Mouse (Mus musculus) neural tube, embryonic 12.5 days (tissue): ENCODE results near the gene Timeless. TPM values are rescaled to one million over a fixed set of nuclear protein-coding genes. Genes with fewer than 3 reads are reported as not detected.
"Not testable (repeated sequence)": the region's sequence is repeated elsewhere in the genome, so short reads cannot be mapped to it uniquely, and the experiment has no call there.

Source experiments
- ATAC-seq: fragments of 200-750 bp; cut with Nextera tagmentation; 2 replicates; pipeline ENCODE4 v1.8.0; 2017; ENCODE audit warnings: low read depth, mild to moderate bottlenecking, moderate TSS enrichment, moderate library complexity; ENCODE audit not compliant: low FRiP score
- H3K27ac ChIP-seq: fragments of 300-500 bp; sonication (generic); 2 replicates; pipeline ENCODE4 v1.5.1; 2016
- H3K27me3 ChIP-seq: fragments of 300-500 bp; sonication (generic); replicated peaks from 2 replicates; pipeline ENCODE4 v1.6.1; 2016; ENCODE audit warnings: mild to moderate bottlenecking
- H3K36me3 ChIP-seq: fragments of 300-500 bp; sonication (generic); 2 replicates; pipeline ENCODE4 v1.6.1; 2016; ENCODE audit warnings: mild to moderate bottlenecking
- H3K4me1 ChIP-seq: fragments of 300-500 bp; sonication (generic); 2 replicates; pipeline ENCODE4 v1.6.1; 2016
- H3K4me2 ChIP-seq: fragments of 300-500 bp; sonication (generic); replicated peaks from 2 replicates; pipeline ENCODE4 v1.6.1; 2016; ENCODE audit warnings: mild to moderate bottlenecking
- H3K4me3 ChIP-seq: fragments of 300-500 bp; sonication (generic); 2 replicates; pipeline ENCODE4 v1.5.1; 2016
- H3K9ac ChIP-seq: fragments of 300-500 bp; sonication (generic); 2 replicates; pipeline ENCODE4 v1.6.1; 2016; ENCODE audit warnings: mild to moderate bottlenecking
- H3K9me3 ChIP-seq: fragments of 300-500 bp; sonication (generic); 2 replicates; pipeline ENCODE4 v1.6.1; 2016; ENCODE audit warnings: mild to moderate bottlenecking
- WGBS: fragments of 180-500 bp; shearing (Covaris S2); methylation state at CpG from one replicate; pipeline ENCODE4 v1.1.7; 2016; 5-methylcytosine and 5-hydroxymethylcytosine counted together
- polyA plus RNA-seq: library from polyadenylated mRNA; unstranded; fragments of >200 nt; fragmentation: Nextera tagmentation; extraction: Ambion mirVana; gene quantifications from 2 replicates; pipeline ENCODE4 v1.2.1, GENCODE M21; 2016

The Timeless gene
- polyA plus RNA-seq, 1 experiment from 2014 or later: 48.6 TPM

DNA sequence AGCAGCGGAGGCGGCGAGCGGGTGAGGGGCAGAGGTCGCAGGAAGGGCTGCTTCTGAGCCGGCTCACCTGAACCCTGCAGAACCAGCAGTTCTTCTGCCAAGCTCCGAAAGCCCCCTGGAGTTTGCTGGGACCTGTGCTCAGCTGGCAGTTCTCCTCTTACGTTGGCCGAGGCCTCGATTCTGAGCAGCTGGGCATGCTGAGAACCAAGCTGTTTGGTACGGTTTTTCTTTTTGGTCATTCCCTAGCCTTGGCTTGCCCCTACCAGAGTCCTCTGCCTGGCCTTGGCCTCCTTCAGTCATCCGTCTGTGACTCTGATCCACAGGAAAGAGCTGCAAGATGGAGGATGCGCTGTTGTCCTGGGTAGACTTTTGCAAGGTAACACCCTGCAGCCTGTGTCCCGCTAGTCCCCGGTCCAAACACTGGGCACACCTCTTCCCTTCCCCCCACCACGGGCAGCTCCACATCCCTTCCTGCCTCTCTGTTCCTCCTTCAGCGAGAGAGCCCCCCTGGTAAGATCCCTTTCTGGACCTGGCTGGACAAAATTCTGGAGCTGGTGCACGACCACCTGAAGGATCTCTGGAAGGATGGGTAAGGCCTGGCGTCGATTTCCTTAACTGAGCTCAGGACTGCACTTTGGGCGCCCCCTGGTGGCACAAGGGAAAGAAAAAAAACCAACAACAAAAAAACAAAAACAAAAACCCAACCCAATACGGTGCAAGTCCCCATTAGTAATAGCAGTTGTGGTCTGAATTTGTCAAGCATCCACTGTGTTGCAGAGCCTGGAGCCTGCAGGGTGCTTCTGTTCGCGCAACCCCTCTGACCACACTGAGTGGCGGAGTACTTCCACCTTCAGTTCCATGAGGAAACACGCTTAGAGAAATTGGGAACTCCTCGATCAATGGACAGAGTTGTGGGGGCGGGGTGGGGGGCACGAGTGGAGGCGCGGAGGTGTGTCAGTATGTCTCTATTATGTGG, 52.0 kb downstream of the Timeless start:
- WGBS: 67% methylated on average over 31 of the region's 31 CpGs
- no peak for ATAC-seq
- H3K4me1 ChIP-seq: no peaks in the 10 kb centered on the region
- H3K9ac ChIP-seq: no peak overlapping the region
- H3K36me3 ChIP-seq: peaks cover 67% of the 10 kb centered on the region
- H3K4me2 ChIP-seq: no peak overlapping the region
- H3K9me3 ChIP-seq: no peaks in the 10 kb centered on the region
- no peak overlapping the region for H3K4me3 ChIP-seq
- H3K27me3 ChIP-seq: no peaks in the 10 kb centered on the region
- H3K27ac ChIP-seq: no peak overlapping the region

DNA sequence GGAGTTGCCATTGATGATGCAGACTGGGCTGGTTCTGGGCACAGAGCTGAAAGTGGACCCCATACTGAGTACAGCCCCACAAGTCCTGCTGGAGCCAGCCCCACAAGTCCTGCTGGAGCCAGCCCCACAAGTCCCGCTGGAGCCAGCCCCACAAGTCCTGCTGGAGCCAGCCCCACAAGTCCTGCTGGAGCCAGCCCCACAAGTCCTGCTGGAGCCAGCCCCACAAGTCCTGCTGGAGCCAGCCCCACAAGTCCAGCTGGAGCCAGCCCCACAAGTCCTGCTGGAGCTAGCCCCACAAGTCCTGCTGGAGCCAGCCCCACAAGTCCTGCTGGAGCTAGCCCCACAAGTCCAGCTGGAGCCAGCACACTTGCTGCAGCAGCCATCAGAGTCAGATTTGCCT, 58.7 kb downstream of the Timeless start:
- ATAC-seq, H3K27ac ChIP-seq, H3K9me3 ChIP-seq, H3K4me2 ChIP-seq, H3K27me3 ChIP-seq, H3K4me1 ChIP-seq, H3K4me3 ChIP-seq, H3K9ac ChIP-seq: not testable (repeated sequence)
- peaks cover 40% of the 10 kb centered on the region for H3K36me3 ChIP-seq
- WGBS: 89% methylated on average over 1 of the region's 1 CpGs

DNA sequence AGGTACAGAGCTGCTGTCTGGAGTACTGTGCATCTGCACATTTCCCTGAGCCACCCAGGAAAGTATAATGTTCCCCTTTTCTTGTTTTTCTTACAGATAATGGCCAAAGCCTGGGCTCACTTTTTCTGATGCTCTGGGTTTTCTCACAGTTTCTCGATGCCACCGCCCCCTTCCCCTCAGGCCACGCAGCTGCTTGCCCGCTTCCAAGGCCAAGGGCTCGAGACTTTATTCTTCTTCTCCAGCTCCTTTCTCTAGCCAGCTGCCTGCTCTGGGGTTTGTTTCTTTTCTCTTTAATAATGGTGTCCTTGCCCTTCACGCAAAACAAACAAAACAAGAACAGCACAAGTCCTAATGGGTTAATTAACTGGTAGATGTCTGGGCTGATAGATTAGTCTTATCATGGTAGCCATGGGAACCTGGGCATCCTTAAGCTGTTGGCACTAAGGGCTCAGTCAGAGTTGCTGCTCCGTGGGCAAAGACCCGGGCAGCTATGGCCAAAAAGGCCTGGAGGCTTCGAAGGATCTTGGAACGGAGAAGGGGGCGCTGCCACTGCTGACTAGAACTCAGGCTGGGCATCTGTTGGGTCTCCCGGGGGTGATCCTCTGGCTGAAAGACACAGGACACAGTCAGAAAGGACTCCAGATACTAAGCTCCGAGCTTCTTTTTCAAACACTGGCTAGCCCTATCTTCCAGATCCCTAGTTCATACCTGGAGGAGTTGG, 64.7 kb downstream of the Timeless start:
- Histone ChIP-seq H3K4me1 (no peaks in the 10 kb centered on the region), H3K27ac (no peak overlapping the region), H3K4me2 (no peak overlapping the region), H3K9ac (no peak overlapping the region), H3K9me3 (no peaks in the 10 kb centered on the region), H3K36me3 (peaks cover 9% of the 10 kb centered on the region), H3K4me3 (no peak overlapping the region), H3K27me3 (no peaks in the 10 kb centered on the region)
- no peak for ATAC-seq
- 76% methylated on average over 13 of the region's 13 CpGs for WGBS

DNA sequence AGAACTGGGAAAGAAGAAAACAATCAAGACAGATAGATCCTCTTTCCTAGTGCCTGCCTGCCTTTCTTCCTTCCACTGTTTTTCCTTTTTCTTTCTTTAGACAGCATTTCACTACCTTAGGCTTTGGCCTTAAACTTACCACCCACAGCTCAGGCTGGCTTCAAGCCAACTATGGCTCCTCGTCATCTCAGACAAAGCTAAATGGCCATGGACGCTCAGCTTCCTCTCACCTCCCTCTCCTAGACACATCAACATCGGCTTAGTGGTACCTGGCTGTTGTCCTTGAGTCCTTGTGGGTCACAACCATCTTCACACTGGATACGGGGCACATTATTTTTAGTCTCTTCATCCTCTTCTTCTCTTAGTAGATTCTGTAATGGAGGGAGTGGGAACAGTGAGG, 65.4 kb downstream of the Timeless start:
- Histone ChIP-seq H3K4me1 (peaks cover 1% of the 10 kb centered on the region), H3K4me3 (no peak overlapping the region), H3K9ac (no peak overlapping the region), H3K36me3 (peaks cover 3% of the 10 kb centered on the region), H3K9me3 (no peaks in the 10 kb centered on the region), H3K4me2 (no peak overlapping the region), H3K27ac (no peak overlapping the region), H3K27me3 (no peaks in the 10 kb centered on the region)
- no peak for ATAC-seq
- 77% methylated on average over 4 of the region's 4 CpGs for WGBS

DNA sequence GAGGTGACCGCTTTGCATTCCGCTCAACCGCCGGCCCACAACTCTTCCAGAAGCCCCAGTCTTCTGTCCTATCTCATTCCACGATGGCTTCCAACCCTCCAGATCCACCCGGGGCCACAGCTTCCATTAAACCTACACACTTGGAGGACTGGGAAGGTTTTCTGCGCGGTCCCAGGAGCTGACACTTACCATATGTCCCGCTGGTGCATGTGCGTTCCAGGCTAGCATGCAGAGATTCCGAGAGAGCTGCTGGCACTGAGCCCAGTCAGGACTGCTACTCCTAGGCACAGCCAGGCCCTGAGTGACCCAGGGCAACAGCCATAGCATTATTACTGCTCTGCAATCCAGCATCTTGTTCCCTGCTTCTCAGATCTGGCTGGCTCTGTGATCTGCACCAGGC, 65.8 kb downstream of the Timeless start:
- H3K27me3 ChIP-seq: no peaks in the 10 kb centered on the region
- ATAC-seq: no peak
- no peak overlapping the region for H3K4me2 ChIP-seq
- 83% methylated on average over 11 of the region's 11 CpGs for WGBS
- H3K4me1 ChIP-seq: peaks cover 5% of the 10 kb centered on the region
- H3K9ac ChIP-seq: no peak overlapping the region
- H3K4me3 ChIP-seq: no peak overlapping the region
- no peak overlapping the region for H3K27ac ChIP-seq
- no peaks in the 10 kb centered on the region for H3K9me3 ChIP-seq
- no peaks in the 10 kb centered on the region; the same call in 1 of the 2 replicates for H3K36me3 ChIP-seq

DNA sequence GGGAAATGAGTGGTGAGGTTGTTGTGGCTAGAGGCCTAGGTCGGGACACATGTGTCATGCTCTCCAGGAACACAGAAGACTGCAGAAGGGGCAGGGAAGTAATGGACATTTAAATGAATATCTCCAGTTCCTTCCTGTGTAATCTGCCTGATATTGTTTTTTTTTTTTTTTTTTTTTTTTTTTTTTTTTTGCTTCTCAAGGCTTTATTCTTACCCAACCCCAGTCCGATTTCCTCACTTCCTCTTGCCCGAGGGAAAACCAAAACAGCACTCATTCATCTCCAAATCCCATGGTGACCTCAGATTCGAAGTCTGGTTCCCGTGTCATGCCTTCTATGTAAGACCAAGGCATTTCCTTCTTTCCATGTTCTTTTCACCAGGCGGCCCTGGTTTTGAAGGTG, 66.4 kb downstream of the Timeless start:
- Histone ChIP-seq H3K9me3 (no peaks in the 10 kb centered on the region), H3K27ac (no peak overlapping the region), H3K4me2 (no peak overlapping the region), H3K9ac (no peak overlapping the region), H3K36me3 (no peaks in the 10 kb centered on the region), H3K4me3 (no peak overlapping the region), H3K27me3 (no peaks in the 10 kb centered on the region), H3K4me1 (peaks cover 5% of the 10 kb centered on the region)
- WGBS: 73% methylated on average over 6 of the region's 6 CpGs
- ATAC-seq: no peak

DNA sequence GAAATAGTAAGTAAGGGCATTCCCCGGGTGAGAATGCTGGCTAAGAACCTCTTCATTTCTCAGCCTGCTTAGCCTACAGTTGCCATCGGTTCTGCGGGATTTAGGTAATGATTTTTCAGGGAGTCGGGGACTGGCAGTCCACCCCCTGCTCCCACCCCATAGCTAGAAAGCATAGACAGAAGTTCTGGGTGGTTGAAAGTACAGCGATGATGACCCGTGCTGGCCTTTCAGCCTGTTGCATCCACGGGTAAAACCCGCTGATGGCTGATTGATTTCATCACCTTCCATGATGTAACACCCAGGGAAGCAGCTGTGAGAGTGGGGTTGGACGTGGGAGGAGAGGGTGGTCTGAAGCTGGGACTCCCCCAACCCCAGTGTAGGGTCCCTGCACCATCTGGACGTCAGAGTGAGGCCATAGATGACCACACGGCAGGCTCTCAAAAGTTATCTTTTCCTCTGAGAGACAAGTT, 66.9 kb downstream of the Timeless start, which contains the start of gene Il23a:
Gene Il23a, minus strand, starts transcription at position 51 of the 470 bp plus-strand sequence.
- Histone ChIP-seq H3K9me3 (no peaks in the 10 kb centered on the region), H3K27ac (no peak within 1 kb of the TSS), H3K9ac (no peak within 1 kb of the TSS), H3K4me2 (no peak within 1 kb of the TSS), H3K36me3 (no peaks in the 10 kb centered on the region), H3K27me3 (no peaks in the 10 kb centered on the region), H3K4me1 (peaks cover 6% of the 10 kb centered on the region), H3K4me3 (no peak within 1 kb of the TSS)
- WGBS: 82% methylated on average over 11 of the region's 11 CpGs
- no peak for ATAC-seq

DNA sequence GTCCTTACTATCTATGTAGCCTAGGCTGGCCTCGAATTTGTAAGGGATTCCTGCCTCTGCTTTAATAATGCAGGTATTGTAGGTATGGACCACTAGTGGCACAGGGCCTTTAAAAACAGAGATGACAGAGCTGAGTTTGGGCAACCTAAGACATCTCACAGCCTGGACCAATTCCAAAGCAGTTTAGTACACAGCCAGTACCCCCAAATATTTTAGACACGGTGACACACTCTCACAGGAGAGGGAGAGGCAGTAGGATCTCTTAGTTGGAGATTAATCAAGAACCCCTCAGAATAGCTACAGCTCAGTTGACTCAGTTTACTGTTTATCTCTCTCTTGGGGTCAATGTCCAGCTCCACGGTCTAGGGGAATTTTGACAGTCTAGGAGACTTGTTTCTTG, 70.5 kb downstream of the Timeless start:
- Histone ChIP-seq H3K4me2 (peak overlapping the region; percentile 79), H3K9ac (peak overlapping the region; percentile 71), H3K4me3 (peak overlapping the region; percentile 49), H3K4me1 (peaks cover 14% of the 10 kb centered on the region), H3K27me3 (no peaks in the 10 kb centered on the region), H3K36me3 (peaks cover 4% of the 10 kb centered on the region; the same call in 1 of the 2 replicates), H3K27ac (peak overlapping the region; percentile 75), H3K9me3 (no peaks in the 10 kb centered on the region)
- ATAC-seq: no peak; the same call in 1 of the 2 replicates
- WGBS: 45% methylated on average over 3 of the region's 3 CpGs

Other genes starting within 250 kb of the Timeless start
- not detected in 2 replicates for gene Hsd17b6, start 224.5 kb upstream of the Timeless start, polyA plus RNA-seq
- gene Prim1, start 216.9 kb upstream of the Timeless start, polyA plus RNA-seq: 53.4 and 57.8 TPM in 2 replicates
- gene Naca, start 196.5 kb upstream of the Timeless start, polyA plus RNA-seq: 668 and 670 TPM in 2 replicates
- gene Ptges3, start 173.1 kb upstream of the Timeless start, polyA plus RNA-seq: 461 and 507 TPM in 2 replicates
- 2,084 and 2,133 TPM in 2 replicates for gene Atp5b, start 148.8 kb upstream of the Timeless start, polyA plus RNA-seq
- gene Baz2a, start 140.5 kb upstream of the Timeless start, polyA plus RNA-seq: 12.2 and 14.9 TPM in 2 replicates
- gene Rbms2, start 51.8 kb upstream of the Timeless start, polyA plus RNA-seq: 17.2 and 20.0 TPM in 2 replicates
- 1.00 and 1.5 TPM in 2 replicates for gene Gls2, start 37.6 kb upstream of the Timeless start, polyA plus RNA-seq
- 21.8 and 21.9 TPM in 2 replicates for gene Spryd4, start 20.3 kb upstream of the Timeless start, polyA plus RNA-seq
- gene Mip, start 6.2 kb upstream of the Timeless start, polyA plus RNA-seq: not detected in 2 replicates
- 0.18 and 0.49 TPM in 2 replicates for gene Apon, start 22.0 kb downstream of the Timeless start, polyA plus RNA-seq
- not detected in 2 replicates for gene Apof, start 36.6 kb downstream of the Timeless start, polyA plus RNA-seq
- 23.3 and 25.6 TPM in 2 replicates for gene Stat2, start 38.5 kb downstream of the Timeless start, polyA plus RNA-seq
- gene Il23a, start 66.7 kb downstream of the Timeless start, polyA plus RNA-seq: 0.28 TPM in 1 of 2 replicates, not detected in the other
- gene Pan2, start 71.3 kb downstream of the Timeless start, polyA plus RNA-seq: 31.5 and 33.0 TPM in 2 replicates
- 212 and 230 TPM in 2 replicates for gene Cnpy2, start 90.4 kb downstream of the Timeless start, polyA plus RNA-seq
- gene Cs, start 105.7 kb downstream of the Timeless start, polyA plus RNA-seq: 221 and 230 TPM in 2 replicates
- 33.3 and 35.2 TPM in 2 replicates for gene Coq10a, start 136.9 kb downstream of the Timeless start, polyA plus RNA-seq
- gene Ankrd52, start 145.1 kb downstream of the Timeless start, polyA plus RNA-seq: 10.2 and 13.2 TPM in 2 replicates
- gene Slc39a5, start 169.2 kb downstream of the Timeless start, polyA plus RNA-seq: not detected in 2 replicates
- 109 and 115 TPM in 2 replicates for gene Nabp2, start 179.4 kb downstream of the Timeless start, polyA plus RNA-seq
- gene Rnf41, start 179.6 kb downstream of the Timeless start, polyA plus RNA-seq: 61.3 and 61.4 TPM in 2 replicates
- 174 and 177 TPM in 2 replicates for gene Smarcc2, start 227.2 kb downstream of the Timeless start, polyA plus RNA-seq